Mouse (Mus musculus) brain, embryonic 14.5 days (tissue): Measurements from ENCODE around the gene Psmb9.

Experiments
- CTCF ChIP-seq: fragments of 200-500 bp; IDR thresholded peaks from 2 replicates; pipeline ENCODE4 v1.5.1; 2012; ENCODE audit warnings: inconsistent platforms, mild to moderate bottlenecking, moderate library complexity, borderline replicate concordance; ENCODE audit not compliant: insufficient read depth, insufficient read length; ENCODE audit errors: extremely low read depth
- POLR2A ChIP-seq: fragments of 200-500 bp; IDR thresholded peaks from 2 replicates; pipeline ENCODE4 v1.6.1; 2012; ENCODE audit warnings: mild to moderate bottlenecking, inconsistent platforms, borderline replicate concordance; ENCODE audit not compliant: poor library complexity, insufficient read depth, insufficient read length, severe bottlenecking; ENCODE audit errors: extremely low read depth

DNA sequence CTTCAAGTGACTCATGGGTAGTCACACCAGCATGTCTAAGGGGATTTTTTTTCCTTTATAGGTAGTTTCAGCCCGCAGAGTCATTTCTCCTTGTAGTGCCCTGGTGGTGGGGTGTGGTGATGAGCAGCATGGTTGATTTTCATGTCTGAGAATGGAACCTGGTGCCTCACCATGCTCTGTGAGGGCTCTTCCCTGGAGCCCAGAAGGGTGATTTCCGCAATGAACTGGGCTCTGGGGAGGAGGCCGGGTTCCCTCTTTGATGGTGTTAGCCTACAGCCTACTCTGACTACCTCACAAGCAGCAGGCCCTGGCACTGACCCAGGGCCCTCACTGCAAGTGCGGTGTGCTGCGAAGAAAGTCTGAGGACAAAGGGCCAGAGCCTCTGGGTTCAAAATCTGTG is 15.9 kb upstream of the Psmb9 start, which contains the start of gene Tap2:
- no peak for TF ChIP-seq POLR2A
- no peak for TF ChIP-seq CTCF
